Mouse (Mus musculus) CD4-positive, CD25-positive, alpha-beta regulatory T cell, adult 4 months (primary cell): ENCODE results near the gene Il12rb2. TPM values are rescaled to one million over a fixed set of nuclear protein-coding genes. Genes with fewer than 3 reads are reported as not detected.

ENCODE experiments used
- ATAC-seq: one replicate; pipeline ENCODE4 v1.8.0; 2017
- polyA plus RNA-seq, 2 experiments: library from polyadenylated mRNA; unstranded; fragments of 100-300 nt; shearing (Covaris generic); gene quantifications; one replicate each; pipeline ENCODE4 v1.2.1; 2017

Il12rb2 gene
- polyA plus RNA-seq, 2 experiments from 2014 or later = 0.15 TPM; not detected in 1

- ATAC-seq = peak; percentile 25
Observed at GRCm38 (mm10) chr6:67292042-67292623, 83.9 kb downstream of the Il12rb2 start.

GRCm38 (mm10) chr6:67282897-67283296 lies 93.1 kb downstream of the Il12rb2 start:
- no peak for ATAC-seq

- no peak for ATAC-seq
Observed at GRCm38 (mm10) chr6:67281614-67282197, 94.3 kb downstream of the Il12rb2 start.

GRCm38 (mm10) chr6:67277944-67278343 lies 98.0 kb downstream of the Il12rb2 start:
- ATAC-seq = no peak

GRCm38 (mm10) chr6:67269459-67269858 lies 106.5 kb downstream of the Il12rb2 start:
- no peak for ATAC-seq

- ATAC-seq = no peak
Observed at GRCm38 (mm10) chr6:67268983-67269382, 107.0 kb downstream of the Il12rb2 start.

GRCm38 (mm10) chr6:67268245-67268612 lies 107.8 kb downstream of the Il12rb2 start:
- ATAC-seq = no peak

- ATAC-seq = peak; percentile 11
Observed at GRCm38 (mm10) chr6:67267408-67268244, 108.4 kb downstream of the Il12rb2 start.

GRCm38 (mm10) chr6:67266664-67267407 lies 109.2 kb downstream of the Il12rb2 start:
- peak; percentile 92 for ATAC-seq

GRCm38 (mm10) chr6:67266159-67266657 lies 109.8 kb downstream of the Il12rb2 start:
- peak; percentile 30 for ATAC-seq

- ATAC-seq = no peak
Observed at GRCm38 (mm10) chr6:67264935-67265334, 111.1 kb downstream of the Il12rb2 start.

GRCm38 (mm10) chr6:67251095-67251494 lies 124.9 kb downstream of the Il12rb2 start:
- ATAC-seq = no peak

GRCm38 (mm10) chr6:67244451-67244850 lies 131.5 kb downstream of the Il12rb2 start:
- ATAC-seq = no peak

GRCm38 (mm10) chr6:67243765-67244420 lies 132.1 kb downstream of the Il12rb2 start:
- ATAC-seq = no peak

Other genes starting within 250 kb of the Il12rb2 start
- gene Serbp1, start 138.0 kb downstream of the Il12rb2 start, polyA plus RNA-seq = 100 to 1,000 TPM; 188 to 255 TPM
- gene Il23r, start 115.7 kb upstream of the Il12rb2 start, polyA plus RNA-seq = 1 to 10 TPM in 1 of 2 experiments, under 1 TPM in 1; 0.32 to 1.4 TPM
- gene Tacstd2, start 159.6 kb upstream of the Il12rb2 start, polyA plus RNA-seq = not detected